Mouse (Mus musculus) layer of hippocampus, adult 18-20 months (tissue): ENCODE results near the gene Boll. TPM values are rescaled to one million over a fixed set of nuclear protein-coding genes. Genes with fewer than 3 reads are reported as not detected.

Source experiments
- DNase-seq, 2 experiments: peaks; one replicate each; pipeline ENCODE4 v3.0.0; 2022; ENCODE audit warnings: low spot score in 2 of 2
- total RNA-seq, 2 experiments: library from RNA; stranded (reverse); gene quantifications; 2 replicates each; pipeline ENCODE4 v1.2.3; 2021

Boll gene
- total RNA-seq, 2 experiments from 2014 or later: 0.50 to 1.0 TPM

DNA sequence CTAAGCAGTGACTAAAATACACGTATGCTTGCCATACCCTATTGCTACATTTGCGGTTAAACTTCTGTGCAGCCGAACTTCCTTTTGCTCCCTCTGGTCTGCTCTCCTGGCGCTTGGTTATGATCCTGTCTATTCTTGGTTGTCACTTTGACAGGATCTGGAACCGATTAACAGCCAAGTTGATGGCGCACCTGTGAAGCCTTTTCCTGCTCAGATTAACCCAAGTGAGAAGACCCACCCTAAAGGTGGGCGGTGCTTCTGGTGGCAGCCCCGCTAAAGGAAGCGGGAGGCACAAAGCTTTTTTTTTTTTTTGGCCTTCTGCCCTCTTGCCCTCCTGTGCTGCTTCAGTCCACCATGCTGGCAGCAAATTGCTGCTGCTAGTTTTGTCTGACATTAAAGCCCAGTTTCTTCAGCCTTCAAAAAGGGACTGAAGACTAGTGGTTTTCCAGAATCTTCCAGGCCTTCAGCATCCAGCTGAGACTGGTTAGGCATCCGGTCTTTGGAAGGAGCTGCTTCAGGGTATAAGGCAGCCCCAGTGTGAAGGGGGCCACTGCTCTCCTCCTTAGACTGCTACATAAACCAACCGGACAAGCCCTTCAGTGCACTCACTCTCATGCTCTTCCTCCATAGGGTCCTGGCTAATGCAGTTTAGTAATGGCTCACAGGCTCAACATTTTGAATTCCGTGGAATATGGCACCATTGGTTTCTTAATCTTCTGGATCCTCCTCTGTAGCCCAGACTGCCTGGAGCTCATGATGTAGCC lies 152.9 kb downstream of the Boll start:
- no peak for DNase-seq

DNA sequence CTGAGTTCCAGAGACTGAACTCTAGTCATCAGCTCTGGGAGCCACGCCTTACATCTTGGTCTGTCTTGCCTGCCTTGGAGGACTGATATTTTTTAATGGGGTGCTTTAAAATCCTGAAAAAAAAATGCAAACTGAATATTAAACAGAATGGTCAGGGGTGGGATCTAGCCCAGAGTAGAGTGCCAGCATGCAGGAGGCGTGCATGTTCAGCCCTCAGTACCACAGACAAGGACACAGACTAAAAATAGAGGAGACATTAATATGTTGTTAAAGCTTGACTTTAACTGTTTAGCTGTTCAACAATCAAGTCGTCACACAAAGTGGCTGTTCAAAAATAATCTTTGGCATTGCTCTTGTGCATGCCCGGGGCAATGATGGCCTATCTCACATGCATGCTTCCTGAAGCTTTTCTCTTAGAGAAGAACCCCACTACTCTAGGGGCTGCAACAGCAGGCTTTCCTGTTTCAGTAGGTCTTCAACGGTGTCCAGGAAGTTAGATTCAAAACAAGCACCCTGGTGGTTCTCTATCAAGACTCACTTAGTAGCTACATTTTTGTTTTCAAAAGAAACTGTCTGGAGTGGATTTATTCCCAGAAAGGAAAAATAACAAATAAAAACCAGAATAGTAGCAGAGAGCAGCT lies 154.6 kb downstream of the Boll start:
- no peak for DNase-seq

DNA sequence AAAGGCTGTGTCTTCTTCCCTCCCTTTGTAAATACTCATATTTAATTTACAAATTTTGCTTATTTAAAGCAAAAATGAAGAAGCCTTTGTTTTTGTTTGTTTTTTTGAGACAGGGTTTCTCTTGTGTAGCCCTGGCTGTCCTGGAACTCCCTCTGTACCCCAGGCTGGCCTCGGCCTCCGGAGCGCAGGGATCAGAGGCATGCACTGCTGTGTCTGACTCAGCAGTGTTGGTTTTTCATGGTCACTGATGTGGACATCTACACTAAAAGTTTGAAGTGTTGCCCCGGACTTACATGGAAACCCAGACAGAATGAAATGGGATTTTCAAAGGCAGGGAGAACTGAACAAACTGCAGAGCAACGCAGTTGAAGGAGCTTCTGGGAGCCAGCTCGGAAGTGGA lies 155.7 kb downstream of the Boll start:
- no peak for DNase-seq

DNA sequence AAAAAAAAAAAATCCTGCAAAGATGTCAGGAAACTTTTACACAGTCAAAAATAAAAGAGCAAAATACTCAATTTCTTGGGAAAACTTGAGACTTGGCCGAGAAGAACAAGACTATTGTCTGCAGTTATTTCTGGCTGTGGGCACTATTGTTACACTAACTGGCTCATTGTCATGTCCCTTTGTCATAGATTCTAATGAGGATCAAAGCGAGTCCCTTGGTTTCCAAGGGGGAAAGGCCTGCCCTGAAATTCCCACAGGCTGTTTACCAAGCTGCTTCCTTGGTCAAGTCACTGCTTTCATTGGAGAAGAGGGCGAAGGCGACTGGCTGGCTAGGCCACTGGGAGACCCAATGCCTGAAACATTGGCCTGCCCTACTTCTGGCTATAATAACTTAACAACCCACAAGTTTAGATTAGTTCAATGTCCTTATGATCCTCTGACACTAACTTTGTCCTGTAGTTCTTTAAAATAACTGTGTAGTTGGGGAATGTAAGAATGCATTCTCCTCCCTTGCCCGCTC lies 157.4 kb downstream of the Boll start:
- no peak for DNase-seq

DNA sequence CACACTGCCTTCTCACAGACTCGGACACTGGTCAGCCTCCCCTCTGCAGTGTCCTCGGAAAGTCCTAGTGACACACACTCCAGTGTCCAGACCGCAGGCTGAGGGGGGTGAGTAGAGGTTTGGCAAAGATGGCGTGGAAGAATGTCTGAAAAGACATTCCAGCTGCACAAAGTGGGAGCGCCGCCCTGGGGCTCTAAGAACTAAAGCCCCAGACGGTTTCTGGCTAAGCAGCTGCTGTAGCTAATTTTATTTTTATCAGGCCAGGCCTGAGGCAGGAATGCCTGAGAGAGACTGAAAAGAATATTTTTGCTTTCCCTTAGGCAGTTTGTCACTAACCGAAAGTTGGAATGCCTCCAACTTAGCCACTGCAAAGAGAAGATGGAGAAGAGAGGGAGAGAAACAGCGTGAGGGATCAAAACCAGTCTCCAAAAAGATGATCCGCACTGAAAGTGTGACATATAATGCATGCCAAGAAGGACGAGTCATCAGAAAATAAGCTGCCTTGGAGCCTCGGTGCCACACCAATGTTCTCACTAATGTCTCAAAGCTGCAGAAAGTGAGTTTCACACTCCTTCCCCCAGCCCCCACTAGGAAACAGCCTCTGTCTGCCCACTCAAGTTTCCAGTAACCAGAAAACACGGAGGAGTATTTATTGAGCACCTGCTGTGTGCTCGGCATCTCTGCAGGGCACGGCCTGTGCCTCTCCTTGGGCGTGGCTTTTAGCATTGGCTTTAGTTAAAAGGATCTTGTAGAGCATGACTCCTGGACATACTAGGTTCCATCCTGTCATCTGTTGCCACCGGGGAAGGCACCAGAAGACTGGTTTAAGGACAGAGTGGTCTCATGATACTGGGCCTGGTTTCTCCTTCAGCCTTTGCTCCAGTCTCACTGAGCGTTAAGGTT lies 161.2 kb downstream of the Boll start:
- DNase-seq: peak in 1 of 2 experiments; percentile 52

DNA sequence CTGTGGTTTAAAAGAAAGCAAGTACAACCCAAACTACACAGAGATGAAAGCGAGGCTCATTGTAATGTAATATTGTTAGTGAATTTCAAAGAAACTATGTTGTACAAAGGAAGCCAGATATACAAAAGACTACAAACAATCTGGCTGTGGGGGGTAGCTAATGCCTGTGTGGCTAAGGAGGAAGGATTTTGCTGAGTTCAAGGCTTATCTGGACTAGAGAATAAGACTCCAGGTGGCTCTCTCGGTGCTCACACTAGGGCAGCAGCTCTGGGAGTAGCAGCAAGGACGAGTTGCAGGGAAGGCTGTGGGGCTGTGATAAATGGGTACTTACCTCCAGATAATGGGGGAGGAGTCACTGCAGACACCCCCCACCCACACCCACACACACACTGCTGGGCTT lies 164.6 kb downstream of the Boll start:
- DNase-seq: no peak

Other genes with a start within 250 kb of the Boll start
- 10 to 100 TPM; 54.8 to 55.1 TPM for gene Mob4, start 232.2 kb downstream of the Boll start, total RNA-seq
- gene Rftn2, start 136.7 kb downstream of the Boll start, total RNA-seq: 10 to 100 TPM; 35.6 to 36.4 TPM
- 1 to 10 TPM; 8.1 to 8.6 TPM for gene Mars2, start 126.3 kb downstream of the Boll start, total RNA-seq
- gene Plcl1, start 42.5 kb upstream of the Boll start, total RNA-seq: 10 to 100 TPM; 31.0 to 33.7 TPM